Mouse (Mus musculus) midbrain, postnatal 0 days (tissue): ENCODE results near the gene Map4. TPM values are rescaled to one million over a fixed set of nuclear protein-coding genes. Genes with fewer than 3 reads are reported as not detected.

ENCODE experiments used
- ATAC-seq: fragments of 200-750 bp; cut with Nextera tagmentation; 2 replicates; pipeline ENCODE4 v1.8.0; 2017; ENCODE audit warnings: moderate number of reproducible peaks, mild to moderate bottlenecking, moderate TSS enrichment, moderate library complexity; ENCODE audit not compliant: low FRiP score
- DNase-seq: peaks from one replicate; pipeline ENCODE4 v3.0.0-alpha.2; 2015; ENCODE audit warnings: low spot score
- H3K27ac ChIP-seq: fragments of 300-500 bp; sonication (generic); 2 replicates; pipeline ENCODE4 v1.5.1; 2014; ENCODE audit warnings: low read depth, mild to moderate bottlenecking, low read length, mixed read lengths
- H3K27me3 ChIP-seq: fragments of 300-500 bp; sonication (generic); 2 replicates; pipeline ENCODE4 v1.6.1; 2014; ENCODE audit warnings: low read length, control low read depth, mixed read lengths; ENCODE audit not compliant: insufficient read depth
- H3K36me3 ChIP-seq: fragments of 300-500 bp; sonication (generic); 2 replicates; pipeline ENCODE4 v1.6.1; 2014; ENCODE audit warnings: low read length, control low read depth, mixed read lengths; ENCODE audit not compliant: insufficient read depth
- H3K4me1 ChIP-seq: fragments of 300-500 bp; sonication (generic); 2 replicates; pipeline ENCODE4 v1.6.1; 2014; ENCODE audit warnings: mild to moderate bottlenecking, control low read depth, antibody characterized with exemption, low read length, mixed read lengths; ENCODE audit not compliant: insufficient read depth
- H3K4me2 ChIP-seq: fragments of 300-500 bp; sonication (generic); 2 replicates; pipeline ENCODE4 v1.6.1; 2014; ENCODE audit warnings: low read depth, mild to moderate bottlenecking, low read length, mixed read lengths; ENCODE audit not compliant: poor library complexity, severe bottlenecking
- H3K4me3 ChIP-seq: fragments of 300-500 bp; sonication (generic); 2 replicates; pipeline ENCODE4 v1.5.1; 2014; ENCODE audit warnings: low read depth, mild to moderate bottlenecking, low read length, moderate library complexity
- H3K9ac ChIP-seq: fragments of 300-500 bp; sonication (generic); replicated peaks from 2 replicates; pipeline ENCODE4 v1.6.1; 2014; ENCODE audit warnings: mild to moderate bottlenecking, low read length, moderate library complexity, mixed read lengths; ENCODE audit not compliant: poor library complexity, severe bottlenecking
- H3K9me3 ChIP-seq: fragments of 300-500 bp; sonication (generic); 2 replicates; pipeline ENCODE4 v1.6.1; 2016; ENCODE audit warnings: low read length, control low read depth
- CTCF ChIP-seq: IDR thresholded peaks from 2 replicates; pipeline ENCODE4 v1.5.1; 2016; ENCODE audit warnings: antibody characterized with exemption, mild to moderate bottlenecking
- WGBS: fragments of 180-500 bp; shearing (Covaris S2); extraction: QIAGEN DNeasy Blood & Tissue Kit; methylation state at CpG from one replicate; pipeline ENCODE4 v1.1.7; 2014; 5-methylcytosine and 5-hydroxymethylcytosine counted together
- polyA plus RNA-seq: library from polyadenylated mRNA; unstranded; fragments of >200 nt; fragmentation: Nextera tagmentation; extraction: Ambion mirVana; gene quantifications from 2 replicates; pipeline ENCODE4 v1.2.1, GENCODE M21; 2015
- total RNA-seq: library from RNA; depleted of rRNA; stranded (reverse); fragments of >200 nt; gene quantifications from 2 replicates; pipeline ENCODE4 v1.2.3, GENCODE M21; 2014

Map4 gene
- total and polyA plus RNA-seq, 2 experiments from 2014 or later: 225 to 293 TPM

GRCm38 (mm10) chr9:109909926-109910325, 21.3 kb upstream of the Map4 start:
- Histone ChIP-seq H3K9ac (no peak overlapping the region), H3K4me1 (no peaks in the 10 kb centered on the region), H3K27ac (no peak overlapping the region), H3K9me3 (no peaks in the 10 kb centered on the region), H3K27me3 (no peaks in the 10 kb centered on the region), H3K4me3 (no peak overlapping the region), H3K36me3 (no peaks in the 10 kb centered on the region), H3K4me2 (no peak overlapping the region)
- TF ChIP-seq CTCF: no peak
- ATAC-seq (no peak), DNase-seq (no peak)
- 91% methylated on average over 4 of the region's 4 CpGs for WGBS

DNA sequence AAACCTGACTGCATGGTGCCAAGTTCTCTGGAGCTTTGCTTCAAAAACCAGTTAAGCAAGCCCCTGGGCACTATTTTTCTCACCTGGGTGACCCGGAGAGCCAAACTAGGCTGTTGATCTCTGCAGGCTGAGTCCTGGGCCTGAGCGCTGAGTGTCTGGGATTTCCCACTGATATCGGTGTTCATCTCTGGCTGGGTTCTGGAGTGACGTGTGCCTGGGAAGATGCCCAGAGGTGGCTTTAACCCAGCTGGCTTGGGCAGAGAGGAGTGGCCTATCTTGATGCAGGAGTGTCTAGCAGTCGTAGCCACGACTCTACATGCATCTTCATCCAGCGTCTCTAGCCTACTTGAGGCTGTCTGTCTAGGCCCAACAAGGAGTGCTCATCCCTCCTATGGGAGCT, 19.5 kb upstream of the Map4 start:
- no peak overlapping the region for H3K9ac ChIP-seq
- no peak for TF ChIP-seq CTCF
- no peaks in the 10 kb centered on the region for H3K9me3 ChIP-seq
- no peak for ATAC-seq
- DNase-seq: no peak
- H3K27ac ChIP-seq: no peak overlapping the region
- WGBS: 86% methylated on average over 7 of the region's 7 CpGs
- no peaks in the 10 kb centered on the region for H3K36me3 ChIP-seq
- no peaks in the 10 kb centered on the region for H3K27me3 ChIP-seq
- no peak overlapping the region for H3K4me2 ChIP-seq
- no peaks in the 10 kb centered on the region for H3K4me1 ChIP-seq
- no peak overlapping the region for H3K4me3 ChIP-seq

DNA sequence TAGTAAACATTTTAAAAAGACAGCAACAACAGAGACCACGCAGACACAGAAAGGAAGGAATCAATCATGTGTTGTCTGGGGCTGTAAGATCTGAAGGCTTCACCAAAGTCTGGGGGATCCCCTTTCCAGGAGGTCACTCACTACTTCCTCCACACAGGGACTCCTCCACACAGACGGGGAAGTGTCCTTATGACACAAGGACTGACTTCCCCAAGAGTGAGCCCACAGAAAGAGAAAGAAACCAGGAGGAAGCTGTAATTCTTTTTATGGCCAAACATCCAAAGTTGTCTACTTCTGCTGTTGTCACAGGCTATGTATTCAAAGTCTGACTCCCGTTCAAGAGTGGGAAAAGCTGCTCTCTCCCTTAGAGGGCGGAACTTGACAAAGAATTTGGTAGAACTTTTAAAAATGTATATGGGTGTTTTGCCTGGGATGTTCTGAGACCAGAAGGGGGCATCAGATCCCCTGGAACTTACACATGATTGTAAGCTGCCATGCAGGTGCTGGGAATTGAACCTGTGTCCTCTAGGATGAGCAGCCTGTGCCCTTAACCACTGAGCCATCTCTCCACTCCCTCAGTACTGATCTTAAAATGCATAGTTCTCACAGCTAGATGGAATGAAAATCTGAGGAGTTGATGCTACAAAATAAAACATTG, 16.9 kb upstream of the Map4 start:
- no peaks in the 10 kb centered on the region for H3K9me3 ChIP-seq
- DNase-seq: no peak
- H3K9ac ChIP-seq: no peak overlapping the region
- 78% methylated on average over 4 of the region's 4 CpGs for WGBS
- H3K4me3 ChIP-seq: no peak overlapping the region
- H3K36me3 ChIP-seq: no peaks in the 10 kb centered on the region
- no peak for TF ChIP-seq CTCF
- H3K27ac ChIP-seq: no peak overlapping the region
- no peak overlapping the region for H3K4me2 ChIP-seq
- H3K27me3 ChIP-seq: no peaks in the 10 kb centered on the region
- ATAC-seq: no peak
- no peaks in the 10 kb centered on the region for H3K4me1 ChIP-seq

GRCm38 (mm10) chr9:109917931-109918330, 13.3 kb upstream of the Map4 start:
- no peak overlapping the region for H3K4me2 ChIP-seq
- no peaks in the 10 kb centered on the region for H3K4me1 ChIP-seq
- H3K4me3 ChIP-seq: no peak overlapping the region
- ATAC-seq: no peak
- H3K9me3 ChIP-seq: no peaks in the 10 kb centered on the region
- TF ChIP-seq CTCF: no peak
- no peak overlapping the region for H3K27ac ChIP-seq
- no peak for DNase-seq
- H3K27me3 ChIP-seq: no peaks in the 10 kb centered on the region
- no peak overlapping the region for H3K9ac ChIP-seq
- H3K36me3 ChIP-seq: no peaks in the 10 kb centered on the region
- 88% methylated on average over 2 of the region's 2 CpGs for WGBS

DNA sequence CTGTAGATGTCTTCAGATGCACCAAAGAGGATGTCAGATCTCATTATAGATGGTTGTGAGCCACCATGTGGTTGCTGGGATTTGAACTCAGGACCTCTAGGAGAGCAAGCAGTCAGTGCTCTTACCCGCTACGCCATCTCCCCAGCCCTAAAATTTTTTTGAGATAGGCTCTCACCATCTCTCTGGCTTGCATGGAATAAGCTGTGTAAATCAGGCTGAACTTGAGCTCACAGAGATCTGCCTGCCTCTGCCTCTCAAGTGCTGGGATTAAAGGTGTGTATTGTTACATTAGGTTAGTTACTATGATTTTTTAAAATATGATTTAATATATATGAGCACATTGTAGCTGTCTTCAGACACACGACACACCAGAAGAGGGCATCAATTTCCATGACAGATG, 2.1 kb upstream of the Map4 start:
- no peaks in the 10 kb centered on the region for H3K27me3 ChIP-seq
- H3K36me3 ChIP-seq: no peaks in the 10 kb centered on the region
- H3K9me3 ChIP-seq: no peaks in the 10 kb centered on the region
- no peak overlapping the region for H3K4me2 ChIP-seq
- no peak for TF ChIP-seq CTCF
- H3K4me1 ChIP-seq: no peaks in the 10 kb centered on the region
- H3K9ac ChIP-seq: no peak overlapping the region
- no peak overlapping the region for H3K27ac ChIP-seq
- H3K4me3 ChIP-seq: no peak overlapping the region
- WGBS: 94% methylated on average over 3 of the region's 3 CpGs
- DNase-seq (no peak), ATAC-seq (no peak)

GRCm38 (mm10) chr9:109930063-109930462, 1.2 kb upstream of the Map4 start:
- Histone ChIP-seq H3K9ac (no peak overlapping the region), H3K27me3 (no peaks in the 10 kb centered on the region), H3K4me1 (no peaks in the 10 kb centered on the region), H3K4me3 (no peak overlapping the region), H3K9me3 (no peaks in the 10 kb centered on the region), H3K27ac (no peak overlapping the region), H3K4me2 (no peak overlapping the region), H3K36me3 (no peaks in the 10 kb centered on the region)
- no peak for TF ChIP-seq CTCF
- DNase-seq (no peak), ATAC-seq (no peak)
- WGBS: 91% methylated on average over 5 of the region's 5 CpGs
